Mouse (Mus musculus) adrenal gland, adult 2 months (tissue): ENCODE results near the gene Slc25a40. TPM values are rescaled to one million over a fixed set of nuclear protein-coding genes. Genes with fewer than 3 reads are reported as not detected.

ENCODE experiments used
- DNase-seq: peaks from one replicate; pipeline ENCODE4 v3.0.0; 2021
- polyA plus RNA-seq: library from polyadenylated mRNA; depleted of rRNA; stranded (reverse); fragments of >200 nt; gene quantifications from 2 replicates; pipeline ENCODE4 v1.2.3, GENCODE M21; 2012; rRNA removed
- total RNA-seq, 2 experiments: library from RNA; stranded (reverse); gene quantifications; 2 replicates each; pipeline ENCODE4 v1.2.3; 2021

The Slc25a40 gene
- total and polyA plus RNA-seq, 3 experiments = 1.8 to 11.3 (median 8.9) TPM

GRCm38 (mm10) chr5:8489471-8490110, 66.9 kb downstream of the Slc25a40 start:
- no peak for DNase-seq

GRCm38 (mm10) chr5:8491778-8492177, 69.1 kb downstream of the Slc25a40 start:
- no peak for DNase-seq

Other genes with a start within 250 kb of the Slc25a40 start
- gene Adam22, start 54.7 kb upstream of the Slc25a40 start, total RNA-seq = 1 to 10 TPM; 2.5 to 3.9 TPM
- 0.37 and 0.95 TPM in 2 replicates for gene Adam22, start 54.7 kb upstream of the Slc25a40 start, polyA plus RNA-seq
- gene Dbf4, start 134 bp upstream of the Slc25a40 start, total RNA-seq = 1 to 10 TPM; 5.7 to 6.2 TPM
- gene Dbf4, start 134 bp upstream of the Slc25a40 start, polyA plus RNA-seq = 2.1 TPM in 2 replicates
- 1 to 10 TPM; 3.8 to 6.0 TPM for gene Rundc3b, start 200.1 kb downstream of the Slc25a40 start, total RNA-seq
- gene Rundc3b, start 200.1 kb downstream of the Slc25a40 start, polyA plus RNA-seq = 1.8 and 1.9 TPM in 2 replicates
- gene Abcb1a, start 237.2 kb downstream of the Slc25a40 start, total RNA-seq = 10 to 100 TPM; 31.4 to 67.3 TPM
- gene Abcb1a, start 237.2 kb downstream of the Slc25a40 start, polyA plus RNA-seq = 2.1 TPM in 2 replicates